Comparison of ENCODE assay signal across 14 mouse cellular contexts in genomic region chr4:128521276-128521675, GRCm38 (mm10).
"Had no signal": no experiment of that assay in that cellular context is flagged by ENCODE, and none has a peak within 500 bp of the region (broad histone marks: within the 10 kb centered on the region; RNA-seq: fewer than 3 reads in every experiment).

No protein-coding gene starts in this region.

- DNase-seq: gastrocnemius, adult 2 months; gastrocnemius, postnatal 10 days; gastrocnemius, postnatal 25 days; heart, adult 18-20 months; heart, postnatal 10 days; heart, postnatal 36 days; kidney, adult 11 months; kidney, adult 2 months; kidney, adult 9 months; kidney, postnatal 14 days; kidney, postnatal 36 days; layer of hippocampus, adult 9-11 months; layer of hippocampus, postnatal 36 days; left cerebral cortex, postnatal 4 days had no signal
